Mouse (Mus musculus): ENCODE measurements around the gene Akap1. TPM values are rescaled to one million over a fixed set of nuclear protein-coding genes. Genes with fewer than 3 reads are reported as not detected.
A peak's percentile ranks its signal among the peaks of the same experiment; 100 is the strongest.
"Not testable (repeated sequence)": the region's sequence is repeated elsewhere in the genome, so short reads cannot be mapped to it uniquely, and the experiment has no call there.

Gene Akap1
- 45.2 and 49.1 TPM in 2 replicates for polyA plus RNA-seq (2012; rRNA removed)

DNA sequence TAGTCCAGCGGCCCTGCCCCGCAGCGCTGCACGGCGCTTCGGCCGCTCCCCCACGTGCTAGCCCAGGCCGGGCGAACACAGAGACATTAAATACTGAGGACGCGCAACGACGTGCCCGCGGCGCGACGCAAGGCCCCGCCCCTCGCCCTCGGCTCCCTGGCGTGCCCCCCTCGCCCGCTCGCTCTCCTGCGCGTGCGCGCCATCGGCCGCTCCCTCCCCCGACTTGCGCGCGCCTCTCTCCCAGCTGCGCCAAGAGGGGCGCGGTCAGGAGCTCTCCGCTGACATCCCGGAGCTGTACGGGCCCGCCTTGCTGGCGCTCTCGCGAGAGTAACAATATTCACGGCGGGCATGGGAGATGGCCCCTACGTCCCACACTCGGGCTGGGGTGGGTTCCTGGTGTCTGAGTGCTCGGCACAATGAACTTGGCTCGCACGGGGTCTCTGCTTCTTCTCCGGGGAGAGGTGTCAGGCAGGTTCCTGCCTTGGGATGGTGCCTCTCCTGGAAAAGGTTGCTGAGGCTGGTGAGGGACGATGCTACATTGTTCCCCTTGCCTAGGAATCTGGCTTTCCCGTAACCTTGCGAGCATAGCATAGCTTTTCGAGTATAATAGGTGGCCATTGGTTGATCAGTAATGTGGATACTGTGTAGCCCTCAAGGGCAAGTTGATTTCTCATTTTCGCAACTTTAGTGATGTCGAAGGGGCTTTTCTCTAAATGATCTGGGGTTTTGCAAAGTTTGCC is at the start of gene Akap1:
TSS of gene Akap1 (minus strand) at position 129 of the 740 bp plus-strand sequence.
- peak; percentile 94 to 97 for DNase-seq (ENCODE audit: extremely low spot score in 1 of 2, low spot score in 1 of 2)

GRCm38 (mm10) chr11:88909388-88910036 is 45.1 kb upstream of the Akap1 start:
- DNase-seq (ENCODE audit: extremely low spot score in 1 of 2, low spot score in 1 of 2) = peak in 1 of 2 experiments; percentile 15

- peak; percentile 26 to 62 for DNase-seq (ENCODE audit: extremely low spot score in 1 of 2, low spot score in 1 of 2)
These were observed 44.3 kb upstream of the Akap1 start for GRCm38 (mm10) chr11:88908557-88909211.

DNA sequence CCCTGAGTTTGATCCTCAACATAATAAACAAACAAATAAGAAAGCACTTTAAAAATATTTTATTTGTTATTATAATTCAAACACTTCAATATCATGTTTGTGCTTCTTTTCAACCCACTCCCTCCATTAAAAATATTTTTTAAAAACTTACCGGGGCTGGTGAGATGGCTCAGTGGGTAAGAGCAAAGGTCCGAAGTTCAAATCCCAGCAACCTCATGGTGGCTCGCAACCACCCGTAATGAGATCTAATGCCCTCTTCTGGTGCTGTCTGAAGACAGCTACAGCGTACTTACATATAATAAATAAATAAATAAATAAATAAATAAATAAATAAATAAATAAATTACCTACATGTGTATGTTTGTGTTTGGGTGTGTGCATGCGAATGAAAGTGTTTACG is 43.5 kb upstream of the Akap1 start:
- DNase-seq (ENCODE audit: extremely low spot score in 1 of 2, low spot score in 1 of 2) = no peak

DNA sequence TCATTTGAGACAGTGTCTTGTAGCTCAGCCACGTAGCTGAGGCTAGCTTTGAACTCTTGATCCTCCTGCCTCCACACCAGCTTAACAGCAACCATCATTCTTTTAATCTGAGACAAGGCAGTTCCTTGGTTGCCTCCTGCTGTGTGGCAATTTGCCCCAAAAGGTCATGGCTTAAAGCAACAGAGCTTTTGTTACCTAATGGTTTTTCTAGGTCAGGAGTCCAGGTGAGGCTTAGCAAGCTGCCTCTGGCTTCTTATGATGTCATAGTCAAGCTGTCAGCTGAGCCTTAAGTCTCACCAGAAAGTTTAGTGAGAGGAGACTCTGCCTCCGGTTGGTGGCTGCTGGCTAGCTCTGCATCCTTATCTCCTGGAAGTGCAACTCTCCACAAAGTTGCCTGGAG is 41.2 kb upstream of the Akap1 start:
- no peak for DNase-seq (ENCODE audit: extremely low spot score in 1 of 2, low spot score in 1 of 2)

DNA sequence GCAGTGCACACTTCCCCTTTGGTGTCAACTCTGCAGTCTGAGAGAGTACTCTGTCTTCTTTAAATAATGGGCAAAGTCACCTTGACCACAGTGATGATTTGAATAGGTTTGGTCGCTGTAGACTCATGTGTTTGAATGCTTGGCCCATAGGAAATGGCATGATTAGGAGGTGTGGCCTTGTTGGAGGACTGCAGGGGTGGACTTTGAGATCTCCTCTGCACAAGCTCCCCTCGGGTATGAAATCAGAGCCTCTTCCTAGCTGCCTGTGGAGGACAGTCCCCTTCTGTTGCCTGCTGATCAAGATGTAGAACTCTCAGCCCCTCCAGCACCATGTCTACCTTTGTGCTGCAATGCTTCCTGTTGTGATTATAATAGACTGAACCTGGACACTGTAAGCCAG is 39.7 kb upstream of the Akap1 start:
- no peak for DNase-seq (ENCODE audit: extremely low spot score in 1 of 2, low spot score in 1 of 2)

GRCm38 (mm10) chr11:88902762-88903161 is 38.4 kb upstream of the Akap1 start:
- DNase-seq (ENCODE audit: extremely low spot score in 1 of 2, low spot score in 1 of 2) = no peak

DNA sequence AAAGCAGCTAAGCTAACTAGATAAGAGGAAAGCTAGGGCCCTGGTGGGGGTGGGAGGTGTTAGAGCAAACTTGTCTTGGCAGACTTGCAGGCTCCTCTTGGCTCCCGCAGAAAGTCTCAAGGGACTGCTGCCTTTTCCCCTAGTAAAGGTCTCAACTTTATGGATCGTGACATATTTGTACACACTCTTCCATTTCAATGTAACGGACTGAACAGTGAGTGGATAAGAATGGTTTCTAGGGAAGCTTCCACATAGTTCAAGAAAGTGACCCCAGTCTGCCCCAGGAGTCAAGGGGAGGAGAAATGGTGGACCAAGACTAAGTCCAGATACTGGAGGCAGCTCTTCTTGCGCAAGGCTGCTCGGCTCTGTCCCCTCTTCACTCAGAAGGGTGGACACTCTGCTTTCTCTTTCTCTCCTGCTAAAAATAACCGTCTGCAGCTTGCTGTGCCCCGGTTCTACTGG is 37.0 kb upstream of the Akap1 start:
- DNase-seq (ENCODE audit: extremely low spot score in 1 of 2, low spot score in 1 of 2) = peak in 1 of 2 experiments; percentile 28

- no peak for DNase-seq (ENCODE audit: extremely low spot score in 1 of 2, low spot score in 1 of 2)
These were observed 35.2 kb upstream of the Akap1 start for GRCm38 (mm10) chr11:88899561-88899960.

- no peak for DNase-seq (ENCODE audit: extremely low spot score in 1 of 2, low spot score in 1 of 2)
These were observed 34.0 kb upstream of the Akap1 start for GRCm38 (mm10) chr11:88898380-88898763.

DNA sequence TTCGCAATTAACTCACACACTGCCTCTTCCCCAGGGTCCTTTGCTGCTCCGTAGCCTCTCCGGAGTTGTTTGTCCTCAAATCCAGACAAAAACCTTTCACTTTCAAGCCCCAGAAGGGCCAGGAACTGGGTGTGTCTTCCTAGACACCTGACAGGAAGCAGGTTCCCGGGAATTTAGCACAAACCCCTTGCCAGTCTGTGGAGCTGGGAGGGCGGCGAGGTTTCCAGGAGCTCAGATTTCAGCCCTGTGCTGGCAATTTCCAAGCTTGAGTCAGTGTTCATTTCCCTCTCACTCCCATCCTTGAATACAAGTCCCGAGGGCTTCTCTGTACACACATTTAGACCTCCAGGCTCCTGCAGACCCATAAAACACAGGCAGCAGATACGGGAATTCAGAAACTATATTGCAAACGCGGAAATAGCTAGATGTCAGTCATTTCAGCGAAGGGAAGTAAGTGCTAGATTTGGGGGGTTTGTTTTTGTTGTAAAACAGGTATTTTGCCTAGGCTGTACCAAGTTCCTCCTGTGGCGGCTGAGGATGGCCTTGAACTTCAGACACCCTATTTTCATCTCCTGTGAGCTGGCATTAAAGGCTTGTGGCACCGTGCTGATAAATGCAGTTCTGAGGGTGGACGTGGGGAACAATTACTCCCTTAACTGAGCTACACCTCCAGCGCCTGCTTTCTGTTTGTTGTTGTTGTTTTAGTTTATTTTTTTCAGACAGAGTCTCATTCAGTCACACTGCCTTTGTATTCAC is 33.4 kb upstream of the Akap1 start:
- no peak for DNase-seq (ENCODE audit: extremely low spot score in 1 of 2, low spot score in 1 of 2)

GRCm38 (mm10) chr11:88895800-88896232 is 31.4 kb upstream of the Akap1 start:
- DNase-seq (ENCODE audit: extremely low spot score in 1 of 2, low spot score in 1 of 2) = peak; percentile 32 to 48

DNA sequence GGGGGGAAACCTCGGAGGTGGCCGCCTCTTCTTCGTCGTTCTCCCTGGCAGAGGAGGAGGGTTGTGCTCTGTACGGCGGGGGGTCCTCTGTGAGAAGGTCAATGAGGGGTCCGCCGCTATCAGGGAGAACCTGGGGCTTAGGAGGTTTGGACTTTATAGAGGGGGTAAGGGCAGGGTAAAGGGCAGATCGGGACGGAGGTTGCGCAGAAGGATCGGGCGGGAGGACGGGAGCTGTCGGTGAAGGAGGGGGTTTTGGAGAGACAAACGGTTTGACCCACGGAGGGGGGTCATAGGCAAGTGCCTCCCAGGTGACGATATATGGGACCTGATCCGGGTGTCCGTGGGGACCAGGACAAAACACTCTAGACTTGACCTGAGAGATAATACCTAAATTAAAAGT is 30.8 kb upstream of the Akap1 start:
- not testable (repeated sequence) for DNase-seq (ENCODE audit: extremely low spot score in 1 of 2, low spot score in 1 of 2)

DNA sequence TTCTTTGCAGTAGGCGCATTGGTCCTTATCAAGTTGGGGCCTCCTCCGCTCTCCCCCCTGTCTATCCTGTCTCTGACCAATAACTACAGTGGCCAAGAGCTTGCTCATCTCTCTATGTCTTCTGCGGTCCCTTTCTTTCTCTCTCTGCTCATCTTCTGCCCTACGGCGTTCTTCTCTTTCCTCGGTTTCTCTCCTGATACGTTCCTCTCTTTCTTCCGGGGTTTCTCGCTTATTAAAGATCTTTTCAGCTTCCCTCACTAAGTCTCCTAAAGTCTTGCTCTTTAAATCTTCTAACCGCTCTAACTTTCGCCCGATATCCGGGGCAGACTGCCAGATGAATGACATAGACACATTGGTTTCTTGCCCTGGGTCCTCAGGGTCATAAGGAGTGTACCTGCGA is 29.9 kb upstream of the Akap1 start:
- not testable (repeated sequence) for DNase-seq (ENCODE audit: extremely low spot score in 1 of 2, low spot score in 1 of 2)

- DNase-seq (ENCODE audit: extremely low spot score in 1 of 2, low spot score in 1 of 2) = peak in 1 of 2 experiments; percentile 20
These were observed 29.1 kb upstream of the Akap1 start for GRCm38 (mm10) chr11:88893501-88893900.

- peak in 1 of 2 experiments; percentile 17 for DNase-seq (ENCODE audit: extremely low spot score in 1 of 2, low spot score in 1 of 2)
These were observed 28.4 kb upstream of the Akap1 start for GRCm38 (mm10) chr11:88892789-88893188.

DNA sequence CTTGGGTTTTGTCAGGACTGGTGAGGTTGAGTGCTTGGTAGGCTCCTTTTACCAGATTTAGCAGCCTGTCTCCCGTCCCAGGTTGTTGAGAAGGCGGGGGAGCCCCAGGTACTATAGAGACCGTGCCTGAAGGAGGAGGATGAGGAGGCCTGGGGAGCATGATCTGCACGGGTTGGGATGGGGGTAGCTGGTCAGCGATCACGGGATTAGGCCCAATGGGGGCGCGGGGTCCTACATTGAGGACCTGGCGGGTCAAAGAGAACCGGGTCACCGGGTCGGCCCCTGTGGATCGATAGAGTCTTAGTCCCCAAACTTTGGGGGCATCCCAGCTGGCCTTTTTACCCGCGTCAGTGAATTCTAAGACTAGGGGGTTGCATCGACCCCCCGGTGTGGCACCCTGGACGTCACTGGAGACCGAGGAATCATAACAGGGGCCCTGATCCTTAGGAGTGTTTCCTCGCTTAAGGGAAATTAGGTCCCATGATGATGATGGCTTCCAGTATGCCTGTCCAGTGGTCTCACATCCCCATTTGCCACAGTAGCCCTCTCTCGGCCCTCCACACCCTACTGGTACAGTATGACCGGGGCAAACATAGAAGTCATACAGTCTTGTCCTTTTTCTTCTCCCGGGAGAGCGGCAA is 27.7 kb upstream of the Akap1 start:
- peak; percentile 21 to 68 for DNase-seq (ENCODE audit: extremely low spot score in 1 of 2, low spot score in 1 of 2)

GRCm38 (mm10) chr11:88891446-88891845 is 27.1 kb upstream of the Akap1 start:
- DNase-seq (ENCODE audit: extremely low spot score in 1 of 2, low spot score in 1 of 2) = peak in 1 of 2 experiments; percentile 35

DNA sequence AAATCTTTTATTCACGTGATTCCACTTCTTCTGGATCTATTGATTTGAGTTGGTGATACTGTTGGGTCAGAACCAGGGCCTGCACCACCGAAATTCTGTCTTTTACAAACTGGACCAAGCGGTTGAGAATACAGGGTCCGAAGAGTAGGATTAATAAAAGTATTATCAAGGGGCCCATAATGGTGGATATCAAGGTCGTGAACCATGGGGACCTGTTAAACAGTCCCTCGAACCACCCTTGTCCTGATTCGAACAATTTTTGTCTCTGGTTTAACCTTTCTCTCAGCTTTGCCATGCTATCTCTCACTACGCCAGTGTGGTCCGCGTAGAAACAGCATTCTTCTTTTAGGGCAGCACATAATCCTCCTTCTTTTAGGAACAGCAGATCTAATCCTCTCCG is 26.5 kb upstream of the Akap1 start:
- DNase-seq (ENCODE audit: extremely low spot score in 1 of 2, low spot score in 1 of 2) = peak in 1 of 2 experiments; percentile 20

DNA sequence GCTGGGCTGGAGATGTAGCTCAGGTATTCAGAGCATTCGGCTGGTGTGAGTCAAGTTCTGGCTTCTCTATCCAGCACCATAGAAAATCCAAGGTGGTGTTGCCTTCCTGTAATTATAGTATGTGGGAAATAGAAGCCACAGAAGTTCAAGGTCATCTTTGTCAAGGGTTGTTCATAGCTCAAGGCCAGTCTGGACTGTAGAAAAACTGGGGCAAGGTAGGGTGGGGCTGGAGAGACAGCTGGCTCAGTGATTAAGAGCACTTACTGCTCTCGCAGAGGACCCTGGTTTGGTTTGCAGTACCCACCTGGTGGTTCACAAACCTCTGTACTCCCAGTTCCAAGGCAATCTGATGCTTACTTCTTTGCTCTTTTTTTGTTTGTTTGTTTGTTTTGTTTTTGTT is 24.6 kb upstream of the Akap1 start:
- DNase-seq (ENCODE audit: extremely low spot score in 1 of 2, low spot score in 1 of 2) = no peak
